Mouse (Mus musculus) stomach, embryonic 14.5 days (tissue): Measurements from ENCODE around the gene Cacnb1. TPM values are rescaled to one million over a fixed set of nuclear protein-coding genes. Genes with fewer than 3 reads are reported as not detected.

Experiments
- ATAC-seq: fragments of 200-750 bp; cut with Nextera tagmentation; 2 replicates; pipeline ENCODE4 v1.8.0; 2017; ENCODE audit warnings: low read depth, moderate TSS enrichment; ENCODE audit not compliant: insufficient number of reproducible peaks, insufficient read depth, low FRiP score
- H3K27ac ChIP-seq: fragments of 300-500 bp; sonication (generic); 2 replicates; pipeline ENCODE4 v1.5.1; 2014; ENCODE audit warnings: mild to moderate bottlenecking, low read length, moderate library complexity, mixed read lengths
- H3K27me3 ChIP-seq: fragments of 300-500 bp; sonication (generic); 2 replicates; pipeline ENCODE4 v1.6.1; 2014; ENCODE audit warnings: low read length, control low read depth, mixed read lengths; ENCODE audit not compliant: control insufficient read depth, insufficient read depth
- H3K36me3 ChIP-seq: fragments of 300-500 bp; sonication (generic); 2 replicates; pipeline ENCODE4 v1.6.1; 2014; ENCODE audit warnings: mild to moderate bottlenecking, control low read depth, low read length, moderate library complexity, mixed read lengths; ENCODE audit not compliant: control insufficient read depth, insufficient read depth
- H3K4me1 ChIP-seq: fragments of 300-500 bp; sonication (generic); 2 replicates; pipeline ENCODE4 v1.6.1; 2014; ENCODE audit warnings: low read length, control low read depth, mixed read lengths; ENCODE audit not compliant: control insufficient read depth, insufficient read depth
- H3K4me2 ChIP-seq: fragments of 300-500 bp; sonication (generic); replicated peaks from 2 replicates; pipeline ENCODE4 v1.6.1; 2014; ENCODE audit warnings: low read depth, low read length, control low read depth
- H3K4me3 ChIP-seq: fragments of 300-500 bp; sonication (generic); 2 replicates; pipeline ENCODE4 v1.5.1; 2014; ENCODE audit warnings: low read depth, low read length, control low read depth
- H3K9ac ChIP-seq: fragments of 300-500 bp; sonication (generic); replicated peaks from 2 replicates; pipeline ENCODE4 v1.6.1; 2014; ENCODE audit warnings: low read depth, mild to moderate bottlenecking, control low read depth, low read length, moderate library complexity, mixed read lengths
- H3K9me3 ChIP-seq: fragments of 300-500 bp; sonication (generic); 2 replicates; pipeline ENCODE4 v1.6.1; 2016; ENCODE audit warnings: low read depth, low read length, control low read depth; ENCODE audit not compliant: control insufficient read depth
- WGBS: fragments of 180-500 bp; shearing (Covaris S2); extraction: QIAGEN DNeasy Blood & Tissue Kit; methylation state at CpG from one replicate; pipeline ENCODE4 v1.1.7; 2014; 5-methylcytosine and 5-hydroxymethylcytosine counted together
- polyA plus RNA-seq: library from polyadenylated mRNA; unstranded; fragments of >200 nt; fragmentation: Nextera tagmentation; extraction: Ambion mirVana; gene quantifications from 2 replicates; pipeline ENCODE4 v1.2.1, GENCODE M21; 2014

Cacnb1 gene
- polyA plus RNA-seq, 1 experiment from 2014 or later = 7.3 TPM

GRCm38 (mm10) chr11:98016177-98016576, 6.7 kb downstream of the Cacnb1 start:
- no peak for ATAC-seq
- Histone ChIP-seq H3K27me3 (no peaks in the 10 kb centered on the region), H3K9me3 (no peaks in the 10 kb centered on the region), H3K4me2 (no peak overlapping the region), H3K4me3 (no peak overlapping the region), H3K9ac (no peak overlapping the region), H3K27ac (no peak overlapping the region), H3K36me3 (peaks cover 5% of the 10 kb centered on the region; the same call in 1 of the 2 replicates), H3K4me1 (peaks cover 10% of the 10 kb centered on the region; the same call in 1 of the 2 replicates)
- WGBS = 86% methylated on average over 5 of the region's 5 CpGs

GRCm38 (mm10) chr11:98012831-98013230, 10.0 kb downstream of the Cacnb1 start:
- ATAC-seq = no peak
- WGBS = 85% methylated on average over 10 of the region's 10 CpGs
- Histone ChIP-seq H3K4me2 (no peak overlapping the region), H3K4me1 (no peaks in the 10 kb centered on the region), H3K36me3 (peaks cover 3% of the 10 kb centered on the region), H3K27ac (no peak overlapping the region), H3K9me3 (no peaks in the 10 kb centered on the region), H3K9ac (no peak overlapping the region), H3K27me3 (no peaks in the 10 kb centered on the region), H3K4me3 (no peak overlapping the region)

- peaks cover 5% of the 10 kb centered on the region for H3K36me3 ChIP-seq
- H3K9ac ChIP-seq = no peak overlapping the region
- H3K27ac ChIP-seq = no peak overlapping the region
- no peaks in the 10 kb centered on the region for H3K4me1 ChIP-seq
- H3K4me3 ChIP-seq = no peak overlapping the region
- no peaks in the 10 kb centered on the region for H3K27me3 ChIP-seq
- WGBS = 60% methylated on average over 8 of the region's 9 CpGs
- H3K4me2 ChIP-seq = no peak overlapping the region
- no peak for ATAC-seq
- H3K9me3 ChIP-seq = no peaks in the 10 kb centered on the region
These were observed 11.1 kb downstream of the Cacnb1 start for GRCm38 (mm10) chr11:98011716-98012115.

GRCm38 (mm10) chr11:98008087-98008486, 14.7 kb downstream of the Cacnb1 start:
- no peak for ATAC-seq
- no peaks in the 10 kb centered on the region for H3K27me3 ChIP-seq
- H3K9me3 ChIP-seq = no peaks in the 10 kb centered on the region
- no peak overlapping the region for H3K4me3 ChIP-seq
- H3K4me2 ChIP-seq = no peak overlapping the region
- WGBS = 77% methylated on average over 11 of the region's 11 CpGs
- no peak overlapping the region for H3K27ac ChIP-seq
- H3K9ac ChIP-seq = no peak overlapping the region
- H3K4me1 ChIP-seq = peaks cover under 1% of the 10 kb centered on the region; the same call in 1 of the 2 replicates
- peaks cover 9% of the 10 kb centered on the region for H3K36me3 ChIP-seq

- ATAC-seq = no peak
- Histone ChIP-seq H3K9me3 (no peaks in the 10 kb centered on the region), H3K4me2 (no peak overlapping the region), H3K4me1 (peaks cover 4% of the 10 kb centered on the region; the same call in 1 of the 2 replicates), H3K4me3 (no peak overlapping the region), H3K36me3 (peaks cover 9% of the 10 kb centered on the region), H3K27ac (no peak overlapping the region), H3K27me3 (no peaks in the 10 kb centered on the region), H3K9ac (no peak overlapping the region)
- WGBS = 80% methylated on average over 10 of the region's 10 CpGs
These were observed 17.1 kb downstream of the Cacnb1 start for GRCm38 (mm10) chr11:98005686-98006085.

GRCm38 (mm10) chr11:98005076-98005475, 17.8 kb downstream of the Cacnb1 start:
- peaks cover 4% of the 10 kb centered on the region; the same call in 1 of the 2 replicates for H3K4me1 ChIP-seq
- no peak overlapping the region for H3K4me3 ChIP-seq
- H3K27ac ChIP-seq = no peak overlapping the region
- 0 out of 2 replicates have a peak, but pooled peaks have one; percentile 43 for ATAC-seq
- H3K36me3 ChIP-seq = peaks cover 9% of the 10 kb centered on the region
- no peak overlapping the region for H3K9ac ChIP-seq
- WGBS = 43% methylated on average over 13 of the region's 13 CpGs
- H3K9me3 ChIP-seq = no peaks in the 10 kb centered on the region
- H3K27me3 ChIP-seq = no peaks in the 10 kb centered on the region
- no peak overlapping the region for H3K4me2 ChIP-seq

- peaks cover 4% of the 10 kb centered on the region; the same call in 1 of the 2 replicates for H3K4me1 ChIP-seq
- 66% methylated on average over 8 of the region's 8 CpGs for WGBS
- no peak for ATAC-seq
- H3K27me3 ChIP-seq = no peaks in the 10 kb centered on the region
- no peaks in the 10 kb centered on the region for H3K9me3 ChIP-seq
- no peak overlapping the region for H3K27ac ChIP-seq
- H3K9ac ChIP-seq = no peak overlapping the region
- no peak overlapping the region for H3K4me2 ChIP-seq
- no peak overlapping the region for H3K4me3 ChIP-seq
- H3K36me3 ChIP-seq = peaks cover 7% of the 10 kb centered on the region; the same call in 1 of the 2 replicates
These were observed 18.7 kb downstream of the Cacnb1 start for GRCm38 (mm10) chr11:98004161-98004560.

GRCm38 (mm10) chr11:98003171-98003671, 19.6 kb downstream of the Cacnb1 start:
- no peak overlapping the region for H3K9ac ChIP-seq
- H3K4me1 ChIP-seq = peaks cover 4% of the 10 kb centered on the region; the same call in 1 of the 2 replicates
- no peaks in the 10 kb centered on the region for H3K27me3 ChIP-seq
- peak; percentile 46; the same call in 1 of the 2 replicates for ATAC-seq
- H3K9me3 ChIP-seq = no peaks in the 10 kb centered on the region
- H3K27ac ChIP-seq = no peak overlapping the region
- no peak overlapping the region for H3K4me3 ChIP-seq
- 46% methylated on average over 17 of the region's 17 CpGs for WGBS
- H3K36me3 ChIP-seq = peaks cover 7% of the 10 kb centered on the region; the same call in 1 of the 2 replicates
- 0 out of 2 replicates have a peak overlapping the region, but pooled peaks have one; percentile 22 for H3K4me2 ChIP-seq
